Mouse (Mus musculus) urinary bladder, postnatal 0 days (tissue): ENCODE data around the gene Mrs2. TPM values are rescaled to one million over a fixed set of nuclear protein-coding genes. Genes with fewer than 3 reads are reported as not detected.

Experiments used
- polyA plus RNA-seq: library from polyadenylated mRNA; unstranded; fragments of >200 nt; fragmentation: Nextera tagmentation; extraction: Ambion mirVana; gene quantifications from 2 replicates; pipeline ENCODE4 v1.2.1, GENCODE M21; 2015

The Mrs2 gene
- 11.9 and 17.8 TPM in 2 replicates for polyA plus RNA-seq

GRCm38 (mm10) chr13:25019793-25020539 lies at the start of gene Mrs2:
Mrs2 (minus strand) TSS chr13:25020379.

GRCm38 (mm10) chr13:25055873-25056667 lies 35.9 kb upstream of the Mrs2 start, which contains the start of gene Dcdc2a:
Dcdc2a (plus strand) TSS chr13:25056004.

GRCm38 (mm10) chr13:24942512-24943282 lies 77.5 kb downstream of the Mrs2 start, which contains the start of gene Gpld1:
Gpld1 (plus strand) TSS chr13:24943152.

Other genes with a start within 250 kb of the Mrs2 start
- gene BC005537, start 218.7 kb downstream of the Mrs2 start, polyA plus RNA-seq, result 12.5 and 13.4 TPM in 2 replicates
- gene Acot13, start 188.8 kb downstream of the Mrs2 start, polyA plus RNA-seq, result 62.6 and 71.7 TPM in 2 replicates
- 19.6 and 20.8 TPM in 2 replicates for gene Tdp2, start 188.7 kb downstream of the Mrs2 start, polyA plus RNA-seq
- gene D130043K22Rik, start 175.2 kb downstream of the Mrs2 start, polyA plus RNA-seq, result 0.04 TPM in 1 of 2 replicates, not detected in the other
- gene Aldh5a1, start 82.7 kb downstream of the Mrs2 start, polyA plus RNA-seq, result 2.5 and 2.6 TPM in 2 replicates
- gene Gpld1, start 77.2 kb downstream of the Mrs2 start, polyA plus RNA-seq, result 1.5 and 1.6 TPM in 2 replicates
- 0.19 and 0.41 TPM in 2 replicates for gene Dcdc2a, start 35.6 kb upstream of the Mrs2 start, polyA plus RNA-seq